Mouse (Mus musculus): ENCODE data around the gene Zfp871. TPM values are rescaled to one million over a fixed set of nuclear protein-coding genes. Genes with fewer than 3 reads are reported as not detected.
A peak's percentile ranks its signal among the peaks of the same experiment; 100 is the strongest.

Zfp871 gene
- polyA plus RNA-seq, 1 experiment from 2014 or later = 48.1 TPM

- peak overlapping the region; percentile 77 for H3K4me2 ChIP-seq (ENCODE audit: low read depth, low read length, severe bottlenecking)
- 7% methylated on average over 8 of the region's 8 CpGs for WGBS
- peak overlapping the region; percentile 77 for H3K9ac ChIP-seq (ENCODE audit: low read length)
- H3K27ac ChIP-seq (ENCODE audit: low read depth, low read length) = peak overlapping the region; percentile 88
- H3K4me1 ChIP-seq (replicated peaks; ENCODE audit: control insufficient read depth, insufficient read depth, low read length) = peaks cover 9% of the 10 kb centered on the region; the same call in 1 of the 2 replicates
- ATAC-seq (replicated peaks; ENCODE audit: low FRiP score) (no peak), DNase-seq (ENCODE audit: low spot score) (no peak)
- no peaks in the 10 kb centered on the region for H3K36me3 ChIP-seq (ENCODE audit: control insufficient read depth, insufficient read depth, low read length)
- H3K27me3 ChIP-seq (ENCODE audit: control insufficient read depth, insufficient read depth, low read length) = no peaks in the 10 kb centered on the region
- no peaks in the 10 kb centered on the region for H3K9me3 ChIP-seq (ENCODE audit: control insufficient read depth, low read length)
- peak overlapping the region; percentile 59 for H3K4me3 ChIP-seq (ENCODE audit: low read depth, low read length)
These were observed 20.8 kb upstream of the Zfp871 start for GRCm38 (mm10) chr17:32808921-32809320.

DNA sequence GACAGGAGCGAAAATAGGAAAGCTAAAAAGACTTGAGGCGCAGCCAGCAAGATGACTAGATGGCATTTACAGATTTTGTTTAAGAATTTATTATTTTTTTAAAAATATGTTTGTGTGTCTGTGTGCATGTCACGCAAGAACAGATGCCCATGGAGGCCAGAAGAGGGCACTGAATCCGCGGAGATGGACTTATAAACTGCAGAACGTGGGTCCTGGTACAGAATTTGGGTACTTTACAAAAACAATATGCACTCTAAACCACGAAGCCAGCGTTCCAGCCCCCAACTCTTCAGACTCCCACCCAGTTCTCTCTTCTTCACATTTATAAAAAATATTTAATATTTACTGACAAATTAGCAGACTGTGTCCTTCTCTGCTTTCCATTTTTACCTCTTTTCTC is 1.2 kb upstream of the Zfp871 start:
- no peak overlapping the region for H3K9ac ChIP-seq (ENCODE audit: low read length)
- H3K36me3 ChIP-seq (ENCODE audit: control insufficient read depth, insufficient read depth, low read length) = 0 out of 2 replicates have a peak, but pooled peaks cover 3% of the 10 kb centered on the region
- H3K4me2 ChIP-seq (ENCODE audit: low read depth, low read length, severe bottlenecking) = peak overlapping the region; percentile 46; the same call in 1 of the 2 replicates
- WGBS = 79% methylated on average over 8 of the region's 8 CpGs
- peaks cover 7% of the 10 kb centered on the region; the same call in 1 of the 2 replicates for H3K4me1 ChIP-seq (replicated peaks; ENCODE audit: control insufficient read depth, insufficient read depth, low read length)
- no peaks in the 10 kb centered on the region for H3K9me3 ChIP-seq (ENCODE audit: control insufficient read depth, low read length)
- no peak overlapping the region for H3K27ac ChIP-seq (ENCODE audit: low read depth, low read length)
- no peaks in the 10 kb centered on the region for H3K27me3 ChIP-seq (ENCODE audit: control insufficient read depth, insufficient read depth, low read length)
- DNase-seq (ENCODE audit: low spot score) = no peak
- no peak for ATAC-seq (replicated peaks; ENCODE audit: low FRiP score)
- no peak overlapping the region; the same call in 1 of the 2 replicates for H3K4me3 ChIP-seq (ENCODE audit: low read depth, low read length)

- H3K9ac ChIP-seq (ENCODE audit: low read length) = peak overlapping the region; percentile 93
- WGBS = 12% methylated on average over 9 of the region's 9 CpGs
- no peak overlapping the region for H3K27ac ChIP-seq (ENCODE audit: low read depth, low read length)
- DNase-seq (ENCODE audit: low spot score) = no peak
- H3K36me3 ChIP-seq (ENCODE audit: control insufficient read depth, insufficient read depth, low read length) = peaks cover 10% of the 10 kb centered on the region
- H3K27me3 ChIP-seq (ENCODE audit: control insufficient read depth, insufficient read depth, low read length) = no peaks in the 10 kb centered on the region
- peak overlapping the region; percentile 87 for H3K4me3 ChIP-seq (ENCODE audit: low read depth, low read length)
- ATAC-seq (replicated peaks; ENCODE audit: low FRiP score) = peak; percentile 13; the same call in 1 of the 2 replicates
- H3K4me2 ChIP-seq (ENCODE audit: low read depth, low read length, severe bottlenecking) = peak overlapping the region; percentile 46
- H3K4me1 ChIP-seq (replicated peaks; ENCODE audit: control insufficient read depth, insufficient read depth, low read length) = peaks cover 7% of the 10 kb centered on the region; the same call in 1 of the 2 replicates
- no peaks in the 10 kb centered on the region for H3K9me3 ChIP-seq (ENCODE audit: control insufficient read depth, low read length)
These were observed 489 bp upstream of the Zfp871 start for GRCm38 (mm10) chr17:32788576-32788975.

DNA sequence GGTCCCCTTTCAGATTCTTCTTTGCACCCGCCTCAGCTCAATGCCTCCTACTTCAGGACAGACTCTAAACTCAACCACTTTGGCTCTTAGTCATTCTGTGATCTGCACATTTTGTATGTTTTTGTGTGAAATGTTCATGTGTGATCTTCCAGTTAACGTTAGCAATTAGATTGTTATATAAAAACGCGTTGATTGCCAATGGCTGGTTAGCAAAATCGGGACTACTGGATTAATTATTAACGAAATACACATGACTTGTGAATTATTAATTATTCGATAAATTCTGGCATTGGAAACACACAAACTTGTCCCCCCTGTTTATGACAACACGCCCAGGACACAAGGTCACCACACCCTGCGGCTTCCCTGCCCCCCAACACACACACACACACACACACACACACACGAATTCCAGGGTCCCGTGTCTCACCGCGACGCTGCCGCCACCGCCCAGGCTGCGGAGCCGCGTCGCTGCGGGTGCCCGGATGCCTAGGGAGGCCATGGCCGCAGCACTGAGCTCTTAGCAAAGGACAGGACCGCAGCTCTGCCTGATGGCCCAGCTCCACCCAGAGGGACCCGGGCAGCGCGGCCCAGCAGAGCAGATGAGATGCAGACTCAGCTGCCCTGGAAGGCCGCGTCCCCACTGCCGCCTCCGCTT is 522 bp downstream of the Zfp871 start:
- ATAC-seq (replicated peaks; ENCODE audit: low FRiP score) (peak; percentile 88), DNase-seq (ENCODE audit: low spot score) (peak; percentile 72)
- Histone ChIP-seq H3K4me3 (ENCODE audit: low read depth, low read length) (peak overlapping the region; percentile 87), H3K4me2 (ENCODE audit: low read depth, low read length, severe bottlenecking) (peak overlapping the region; percentile 65), H3K36me3 (ENCODE audit: control insufficient read depth, insufficient read depth, low read length) (peaks cover 13% of the 10 kb centered on the region), H3K4me1 (replicated peaks; ENCODE audit: control insufficient read depth, insufficient read depth, low read length) (peaks cover 7% of the 10 kb centered on the region; the same call in 1 of the 2 replicates), H3K27me3 (ENCODE audit: control insufficient read depth, insufficient read depth, low read length) (no peaks in the 10 kb centered on the region), H3K9ac (ENCODE audit: low read length) (peak overlapping the region; percentile 93), H3K9me3 (ENCODE audit: control insufficient read depth, low read length) (no peaks in the 10 kb centered on the region; the same call in 1 of the 2 replicates), H3K27ac (ENCODE audit: low read depth, low read length) (peak overlapping the region; percentile 74)
- 1% methylated on average over 31 of the region's 31 CpGs for WGBS

GRCm38 (mm10) chr17:32786944-32787343 is 1.1 kb downstream of the Zfp871 start:
- Histone ChIP-seq H3K4me3 (ENCODE audit: low read depth, low read length) (peak overlapping the region; percentile 87), H3K9ac (ENCODE audit: low read length) (peak overlapping the region; percentile 93), H3K27ac (ENCODE audit: low read depth, low read length) (no peak overlapping the region), H3K27me3 (ENCODE audit: control insufficient read depth, insufficient read depth, low read length) (no peaks in the 10 kb centered on the region), H3K9me3 (ENCODE audit: control insufficient read depth, low read length) (no peaks in the 10 kb centered on the region; the same call in 1 of the 2 replicates), H3K36me3 (ENCODE audit: control insufficient read depth, insufficient read depth, low read length) (peaks cover 13% of the 10 kb centered on the region), H3K4me1 (replicated peaks; ENCODE audit: control insufficient read depth, insufficient read depth, low read length) (peaks cover 7% of the 10 kb centered on the region; the same call in 1 of the 2 replicates), H3K4me2 (ENCODE audit: low read depth, low read length, severe bottlenecking) (peak overlapping the region; percentile 65)
- ATAC-seq (replicated peaks; ENCODE audit: low FRiP score) = no peak
- DNase-seq (ENCODE audit: low spot score) = no peak
- 74% methylated on average over 6 of the region's 6 CpGs for WGBS

GRCm38 (mm10) chr17:32785656-32786055 is 2.4 kb downstream of the Zfp871 start:
- Histone ChIP-seq H3K27me3 (ENCODE audit: control insufficient read depth, insufficient read depth, low read length) (no peaks in the 10 kb centered on the region), H3K9ac (ENCODE audit: low read length) (no peak overlapping the region), H3K27ac (ENCODE audit: low read depth, low read length) (no peak overlapping the region), H3K36me3 (ENCODE audit: control insufficient read depth, insufficient read depth, low read length) (peaks cover 13% of the 10 kb centered on the region), H3K4me1 (replicated peaks; ENCODE audit: control insufficient read depth, insufficient read depth, low read length) (peaks cover 7% of the 10 kb centered on the region; the same call in 1 of the 2 replicates), H3K4me3 (ENCODE audit: low read depth, low read length) (no peak overlapping the region), H3K9me3 (ENCODE audit: control insufficient read depth, low read length) (no peaks in the 10 kb centered on the region; the same call in 1 of the 2 replicates), H3K4me2 (ENCODE audit: low read depth, low read length, severe bottlenecking) (no peak overlapping the region)
- DNase-seq (ENCODE audit: low spot score) (no peak), ATAC-seq (replicated peaks; ENCODE audit: low FRiP score) (no peak)
- 85% methylated on average over 3 of the region's 3 CpGs for WGBS

GRCm38 (mm10) chr17:32777564-32777963 is 10.5 kb downstream of the Zfp871 start:
- Histone ChIP-seq H3K9ac (ENCODE audit: low read length) (no peak overlapping the region), H3K4me2 (ENCODE audit: low read depth, low read length, severe bottlenecking) (no peak overlapping the region), H3K4me1 (replicated peaks; ENCODE audit: control insufficient read depth, insufficient read depth, low read length) (no peaks in the 10 kb centered on the region), H3K27me3 (ENCODE audit: control insufficient read depth, insufficient read depth, low read length) (no peaks in the 10 kb centered on the region), H3K36me3 (ENCODE audit: control insufficient read depth, insufficient read depth, low read length) (peaks cover 10% of the 10 kb centered on the region; the same call in 1 of the 2 replicates), H3K9me3 (ENCODE audit: control insufficient read depth, low read length) (no peaks in the 10 kb centered on the region), H3K27ac (ENCODE audit: low read depth, low read length) (no peak overlapping the region), H3K4me3 (ENCODE audit: low read depth, low read length) (no peak overlapping the region)
- ATAC-seq (replicated peaks; ENCODE audit: low FRiP score) (no peak), DNase-seq (ENCODE audit: low spot score) (no peak)
- WGBS = 95% methylated on average over 3 of the region's 3 CpGs

GRCm38 (mm10) chr17:32771213-32771612 is 16.9 kb downstream of the Zfp871 start:
- WGBS = 85% methylated on average over 1 of the region's 1 CpGs

More at GRCm38 (mm10) chr17:32771213-32771612, 16.9 kb downstream of the Zfp871 start:
- Histone ChIP-seq H3K27ac (ENCODE audit: low read depth, low read length) (no peak overlapping the region), H3K36me3 (ENCODE audit: control insufficient read depth, insufficient read depth, low read length) (peaks cover 20% of the 10 kb centered on the region; the same call in 1 of the 2 replicates), H3K9me3 (ENCODE audit: control insufficient read depth, low read length) (no peaks in the 10 kb centered on the region; the same call in 1 of the 2 replicates), H3K4me2 (ENCODE audit: low read depth, low read length, severe bottlenecking) (no peak overlapping the region), H3K27me3 (ENCODE audit: control insufficient read depth, insufficient read depth, low read length) (no peaks in the 10 kb centered on the region), H3K4me3 (ENCODE audit: low read depth, low read length) (no peak overlapping the region), H3K9ac (ENCODE audit: low read length) (no peak overlapping the region), H3K4me1 (replicated peaks; ENCODE audit: control insufficient read depth, insufficient read depth, low read length) (no peaks in the 10 kb centered on the region)
- ATAC-seq (replicated peaks; ENCODE audit: low FRiP score) (no peak), DNase-seq (ENCODE audit: low spot score) (no peak)

Measured in forebrain, embryonic 11.5 days (tissue).